Mouse (Mus musculus) CH12F3 (cell line): ENCODE measurements around the gene Lif.

Source experiments
- in situ Hi-C: fragments of 300-500 bp; cut with MboI; formaldehyde crosslinking; loops from 2 replicates; pipeline ENCODE4 v1.14.3; 2020; ENCODE audit warnings: low sequenced_read_pairs

The Lif gene

GRCm38 (mm10) chr11:4294495-4295351, 37.4 kb downstream of the Lif start:
- in situ Hi-C loops = no loop called here

DNA sequence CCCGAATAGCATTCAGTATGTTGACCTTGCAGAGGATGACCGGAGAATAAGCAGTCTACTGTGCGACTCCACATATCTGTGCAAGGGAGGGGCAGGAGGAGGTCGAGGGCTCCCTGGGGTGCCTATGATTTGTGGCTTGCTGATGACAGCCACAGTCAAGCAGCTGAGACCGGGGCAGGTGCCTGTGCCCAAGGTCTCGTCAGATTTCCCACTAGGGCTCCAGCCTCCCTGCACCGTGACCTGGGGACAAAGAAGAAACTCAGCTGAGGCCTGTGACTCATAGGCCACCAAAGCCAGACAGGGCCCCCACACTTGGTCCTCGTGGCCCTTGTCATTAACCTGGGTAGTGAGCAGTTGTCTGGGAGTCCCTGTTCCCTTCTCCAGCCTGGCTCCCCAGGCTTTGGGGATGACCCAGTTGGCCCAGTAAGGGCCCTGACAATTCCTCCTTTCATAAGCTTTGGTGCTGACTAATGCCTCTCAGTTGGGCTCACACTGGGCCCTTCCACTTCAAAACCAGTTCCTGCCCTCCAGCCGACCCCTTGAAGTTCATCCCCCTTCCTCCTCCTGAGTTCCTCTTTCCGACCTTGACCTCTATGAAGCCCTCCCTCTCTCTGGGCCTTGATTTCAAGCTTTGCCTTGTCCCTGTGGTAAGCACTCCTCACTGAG, 39.4 kb downstream of the Lif start:
- in situ Hi-C loops = no loop called here

GRCm38 (mm10) chr11:4297753-4298152, 40.4 kb downstream of the Lif start:
- in situ Hi-C loops = no loop called here

- in situ Hi-C loops = no loop called here
Observed at GRCm38 (mm10) chr11:4298615-4299014, 41.3 kb downstream of the Lif start.

DNA sequence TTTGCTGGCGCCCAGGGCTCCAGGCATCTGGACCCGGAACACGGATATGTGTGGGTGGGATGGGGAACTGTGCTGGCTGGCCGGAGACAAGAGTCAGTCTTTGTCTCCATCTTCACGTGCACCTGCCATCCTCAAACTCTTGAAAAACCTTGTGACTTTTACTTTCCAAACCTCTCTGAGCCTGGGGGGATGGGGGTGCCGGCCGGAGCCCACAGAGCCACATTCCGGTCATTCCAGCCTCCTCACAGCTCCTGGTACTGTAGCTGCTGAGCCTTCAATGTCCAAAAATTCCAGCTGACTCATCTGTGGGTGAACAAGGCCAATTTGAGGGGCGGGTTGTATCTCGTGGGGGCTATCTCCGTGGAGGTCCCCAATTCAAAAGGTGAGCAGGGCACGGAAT, 41.8 kb downstream of the Lif start:
- in situ Hi-C loops = no loop called here

DNA sequence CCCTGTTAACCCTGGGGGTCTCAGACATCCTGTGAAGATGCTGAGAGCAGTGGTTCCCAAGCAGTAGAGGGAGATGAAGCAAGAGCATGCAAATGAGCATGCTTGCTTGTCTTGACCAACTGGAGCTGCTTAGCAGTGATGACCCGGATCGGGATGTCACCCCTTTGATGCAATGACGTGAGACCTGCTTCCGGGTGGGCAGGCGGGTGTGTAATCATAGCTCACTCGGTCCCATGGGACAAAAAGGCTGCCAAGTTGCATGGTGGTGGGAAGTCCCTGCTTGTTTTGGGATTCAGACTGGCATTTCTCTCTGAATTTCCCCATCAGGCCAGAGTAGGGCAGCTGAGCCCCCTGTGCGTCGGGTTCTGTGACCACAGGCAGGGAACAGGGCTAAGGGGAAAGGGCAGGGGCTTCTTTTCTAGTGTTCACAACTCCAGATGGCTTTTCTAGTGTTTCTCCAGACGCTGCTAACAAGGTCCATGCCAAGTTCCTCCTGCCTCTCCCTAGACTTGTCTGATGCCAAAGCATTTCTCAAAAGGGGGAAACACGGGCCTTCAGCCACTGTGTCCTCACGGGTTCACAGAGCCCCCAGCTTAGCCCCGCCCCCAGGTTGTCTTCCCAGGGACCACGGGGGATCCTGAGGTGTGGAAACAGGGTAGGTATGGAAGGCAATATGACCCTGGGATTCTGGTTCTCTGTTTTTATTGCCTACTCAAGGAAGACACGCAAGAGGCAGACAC, 42.5 kb downstream of the Lif start:
- in situ Hi-C loops = no loop called here

GRCm38 (mm10) chr11:4300683-4301082, 43.3 kb downstream of the Lif start:
- in situ Hi-C loops = no loop called here

GRCm38 (mm10) chr11:4302363-4302913, 45.1 kb downstream of the Lif start:
- in situ Hi-C loops = no loop called here

- in situ Hi-C loops = no loop called here
Observed at GRCm38 (mm10) chr11:4303033-4303432, 45.7 kb downstream of the Lif start.

DNA sequence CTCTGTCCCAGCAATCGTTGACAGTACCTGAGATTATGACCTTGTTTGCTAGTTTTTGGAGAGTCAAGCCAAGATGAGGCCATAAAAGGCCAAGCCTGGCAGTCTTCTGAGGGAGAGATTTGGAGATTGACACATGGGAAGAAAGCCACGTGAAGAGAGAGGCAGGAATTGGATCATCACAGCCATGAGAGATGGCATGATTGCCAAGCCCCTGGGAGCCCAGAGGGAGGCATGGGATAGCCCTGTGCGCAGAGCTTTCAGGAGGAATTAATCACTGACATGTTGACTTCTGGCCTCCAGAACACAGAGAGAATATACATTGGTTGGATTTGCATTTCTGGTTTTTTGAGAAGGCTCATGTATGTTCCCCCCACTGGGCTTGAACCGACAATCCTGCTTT, 46.8 kb downstream of the Lif start:
- in situ Hi-C loops = no loop called here

- in situ Hi-C loops = no loop called here
Observed at GRCm38 (mm10) chr11:4305090-4305489, 47.7 kb downstream of the Lif start.

GRCm38 (mm10) chr11:4306086-4306485, 48.7 kb downstream of the Lif start:
- in situ Hi-C loops = no loop called here

DNA sequence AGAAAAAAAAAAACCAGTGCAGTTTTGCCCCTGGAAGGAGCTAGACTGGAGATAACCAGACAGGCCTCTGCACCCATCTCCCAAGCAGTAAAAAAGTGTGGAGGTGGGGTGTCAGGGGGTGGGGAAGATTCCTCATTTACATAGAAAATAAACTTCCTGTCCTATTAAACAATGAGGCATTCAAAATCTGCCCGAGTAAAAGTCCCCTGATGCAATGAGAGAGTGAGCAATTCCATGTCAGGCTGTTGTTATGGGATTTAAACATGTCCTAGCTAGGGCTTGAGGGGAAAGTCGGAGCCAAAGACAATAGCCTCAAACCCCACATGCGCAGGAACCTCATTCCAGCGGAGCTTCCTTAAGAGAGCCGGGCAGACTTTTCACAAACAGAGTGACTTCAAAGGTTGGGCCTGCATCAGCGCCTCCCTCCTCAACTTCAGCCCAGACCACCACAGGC, 50.7 kb downstream of the Lif start:
- in situ Hi-C loops = no loop called here

GRCm38 (mm10) chr11:4308514-4309450, 51.4 kb downstream of the Lif start:
- in situ Hi-C loops = no loop called here

DNA sequence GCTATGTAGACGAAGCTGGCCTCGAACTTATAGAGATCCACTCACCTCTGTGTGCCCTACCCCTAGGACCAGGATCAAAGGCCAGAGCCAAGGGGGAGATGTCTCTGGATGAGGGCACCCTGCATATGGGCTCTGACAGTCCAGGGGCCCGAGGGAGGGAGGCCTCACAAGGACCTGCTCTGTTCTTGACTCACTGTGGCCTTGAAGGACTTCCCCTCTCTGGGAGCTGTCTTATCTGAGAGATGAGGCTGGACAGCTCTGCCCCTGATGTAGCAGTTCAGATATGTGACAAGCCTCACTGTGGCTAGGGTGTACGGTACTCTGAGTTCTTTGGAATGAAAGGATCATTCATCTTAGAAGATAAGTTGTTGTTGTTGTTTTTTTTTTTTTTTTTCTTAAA, 52.3 kb downstream of the Lif start:
- in situ Hi-C loops = no loop called here

- in situ Hi-C loops = no loop called here
Observed at GRCm38 (mm10) chr11:4310324-4310723, 53.0 kb downstream of the Lif start.

DNA sequence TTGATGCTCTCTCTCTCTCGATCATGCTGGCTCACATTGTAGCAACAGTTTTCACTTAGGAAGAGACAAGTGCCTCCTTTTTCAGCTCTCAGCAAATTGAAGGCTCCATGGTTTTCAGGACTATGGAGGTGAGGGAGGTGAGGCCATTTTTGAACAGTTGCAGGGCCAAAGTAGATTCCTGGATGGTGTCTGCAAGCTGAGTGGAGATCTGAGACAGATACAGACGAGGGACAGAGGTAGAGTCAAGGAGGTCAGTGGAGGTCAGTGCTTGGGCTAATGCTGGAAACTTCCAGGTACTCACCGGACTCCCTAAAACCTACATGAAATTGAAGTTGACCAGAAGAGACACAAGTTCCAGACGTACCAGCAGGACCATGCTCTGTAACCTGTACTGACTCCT, 54.8 kb downstream of the Lif start:
- in situ Hi-C loops = no loop called here

DNA sequence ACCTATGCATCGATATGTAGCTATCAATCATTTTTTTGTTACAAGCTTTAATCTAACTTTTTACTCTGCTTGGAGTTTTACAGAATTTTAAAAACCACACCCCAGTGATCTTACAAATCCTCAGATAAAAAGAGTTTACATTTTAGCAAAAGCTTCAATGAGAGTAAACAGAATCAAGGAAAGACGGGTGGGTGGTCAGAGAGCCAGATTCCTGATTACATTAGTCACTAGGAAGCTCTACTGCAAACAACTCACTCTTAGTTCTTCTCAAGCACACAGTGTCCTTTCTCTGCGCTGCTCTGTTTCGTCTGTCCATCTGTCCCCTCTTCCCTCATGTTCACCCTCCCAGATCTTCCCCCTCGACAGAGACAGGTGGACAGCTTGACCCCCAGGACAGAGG, 59.9 kb downstream of the Lif start:
- in situ Hi-C loops = no loop called here

- in situ Hi-C loops = no loop called here
Observed at GRCm38 (mm10) chr11:4318011-4318410, 60.7 kb downstream of the Lif start.
